Mouse (Mus musculus): ENCODE data around the gene Clptm1l. TPM values are rescaled to one million over a fixed set of nuclear protein-coding genes. Genes with fewer than 3 reads are reported as not detected.

The Clptm1l gene
- polyA plus RNA-seq, 1 experiment from 2014 or later: 93.1 TPM

Other genes starting within 250 kb of the Clptm1l start
- 48.5 and 52.3 TPM in 2 replicates for gene Lpcat1, start 136.8 kb upstream of the Clptm1l start, polyA plus RNA-seq (2015; fragmentation: Nextera tagmentation; extraction: Ambion mirVana)
- gene Slc6a3, start 67.3 kb upstream of the Clptm1l start, polyA plus RNA-seq (2015; fragmentation: Nextera tagmentation; extraction: Ambion mirVana): 0.04 and 0.11 TPM in 2 replicates
- 5.6 and 5.9 TPM in 2 replicates for gene Tert, start 22.9 kb downstream of the Clptm1l start, polyA plus RNA-seq (2015; fragmentation: Nextera tagmentation; extraction: Ambion mirVana)
- gene Slc6a18, start 74.0 kb downstream of the Clptm1l start, polyA plus RNA-seq (2015; fragmentation: Nextera tagmentation; extraction: Ambion mirVana): not detected in 2 replicates
- gene Slc6a19, start 100.9 kb downstream of the Clptm1l start, polyA plus RNA-seq (2015; fragmentation: Nextera tagmentation; extraction: Ambion mirVana): 0.19 and 0.20 TPM in 2 replicates
- gene Slc12a7, start 129.1 kb downstream of the Clptm1l start, polyA plus RNA-seq (2015; fragmentation: Nextera tagmentation; extraction: Ambion mirVana): 20.1 and 26.4 TPM in 2 replicates
- gene Nkd2, start 243.6 kb downstream of the Clptm1l start, polyA plus RNA-seq (2015; fragmentation: Nextera tagmentation; extraction: Ambion mirVana): 3.4 and 4.8 TPM in 2 replicates